Mouse (Mus musculus) bone marrow macrophage, adult 2 months (primary cell): ENCODE measurements around the gene Pdap1.

Experiments
- CTCF ChIP-seq: IDR thresholded peaks from 2 replicates; pipeline ENCODE4 v1.5.1; 2012; ENCODE audit warnings: low read depth, mild to moderate bottlenecking, low read length, moderate library complexity
- POLR2A ChIP-seq: IDR thresholded peaks from 2 replicates; pipeline ENCODE4 v1.6.1; 2012; ENCODE audit warnings: mild to moderate bottlenecking, low read depth, low read length, borderline replicate concordance

GRCm38 (mm10) chr5:145118461-145118860 is 21.6 kb downstream of the Pdap1 start:
- TF ChIP-seq CTCF (no peak), POLR2A (no peak)
